Mouse (Mus musculus) monocyte, adult 59 days (primary cell): ENCODE measurements around the gene Spink2. TPM values are rescaled to one million over a fixed set of nuclear protein-coding genes. Genes with fewer than 3 reads are reported as not detected.

Source experiments
- total RNA-seq, 2 experiments: library from RNA; stranded (reverse); gene quantifications; one replicate each; pipeline ENCODE4 v1.2.4; 2023

The Spink2 gene
- 10 to 100 TPM; 18.7 to 21.0 TPM for total RNA-seq

DNA sequence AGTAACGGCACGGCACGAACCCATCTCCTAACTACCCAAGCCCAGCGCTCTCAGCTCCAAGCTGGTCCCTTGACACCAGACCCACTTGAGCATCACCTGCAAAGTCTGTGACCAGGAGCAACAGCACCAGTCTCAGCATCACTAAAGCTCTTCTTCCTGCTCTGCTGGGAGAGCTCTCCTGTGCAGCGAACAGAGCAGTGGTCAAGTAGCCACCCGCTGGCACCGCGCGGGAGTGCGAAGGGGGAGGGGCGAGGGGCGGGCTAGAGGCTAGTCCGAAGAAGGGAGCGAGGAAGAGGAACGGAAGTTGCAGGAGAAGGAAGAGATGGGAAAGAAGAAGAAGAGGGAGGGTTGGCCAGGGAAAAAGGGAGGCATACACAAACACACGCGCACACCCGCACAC lies at the start of gene Spink2:
Gene Spink2 (minus strand): TSS at position 236 of the 400 bp plus-strand sequence.

Other genes with a start within 250 kb of the Spink2 start
- gene Srp72, start 236.8 kb downstream of the Spink2 start, total RNA-seq, result 100 to 1,000 TPM; 132 to 165 TPM
- 1 to 10 TPM; 1.1 to 1.5 TPM for gene Arl9, start 207.4 kb downstream of the Spink2 start, total RNA-seq
- gene Thegl, start 195.4 kb downstream of the Spink2 start, total RNA-seq, result under 1 TPM; 0.29 to 0.43 TPM
- gene Hopx, start 96.3 kb downstream of the Spink2 start, total RNA-seq, result 100 to 1,000 TPM in 1 of 2 experiments, 10 to 100 TPM in 1; 79.3 to 101 TPM
- gene Rest, start 54.0 kb upstream of the Spink2 start, total RNA-seq, result 10 to 100 TPM; 37.4 to 39.6 TPM
- gene Noa1, start 98.6 kb upstream of the Spink2 start, total RNA-seq, result 10 to 100 TPM; 16.1 to 21.1 TPM
- gene Polr2b, start 98.7 kb upstream of the Spink2 start, total RNA-seq, result 10 to 100 TPM; 32.6 to 37.5 TPM
- 1 to 10 TPM; 1.9 to 2.2 TPM for gene Igfbp7, start 196.6 kb upstream of the Spink2 start, total RNA-seq